Mouse (Mus musculus) left cerebral cortex, postnatal 14 days (tissue): ENCODE data around the gene Zfand4. TPM values are rescaled to one million over a fixed set of nuclear protein-coding genes. Genes with fewer than 3 reads are reported as not detected.
"Not testable (repeated sequence)": the region's sequence is repeated elsewhere in the genome, so short reads cannot be mapped to it uniquely, and the experiment has no call there.

Experiments used
- DNase-seq, 2 experiments: peaks; one replicate each; pipeline ENCODE4 v3.0.0; 2021 to 2022; ENCODE audit warnings: low spot score in 2 of 2, mixed read lengths in 1 of 2
- intact Hi-C: fragments of 180-260 bp; cut with DNase I; formaldehyde crosslinking; loops from one replicate; pipeline ENCODE4 v1.15.1; 2025
- long read RNA-seq, 2 experiments: library from polyadenylated mRNA; stranded (forward); transcript quantifications; one replicate each; pipeline ENCODE4 v2.0.0; 2021
- total RNA-seq, 2 experiments: library from RNA; stranded (reverse); gene quantifications; 2 replicates each; pipeline ENCODE4 v1.2.3; 2021

The Zfand4 gene
- 1 to 10 TPM; 6.4 to 8.2 TPM for total RNA-seq
- long read RNA-seq, experiment 1, partial matches to known transcripts = 1 of 7 reads
- long read RNA-seq, experiment 1, other reads (novel, unspliced or antisense) = 4 of 7 reads
- long read RNA-seq, experiment 2, partial matches to known transcripts = 2 of 11 reads
- long read RNA-seq, experiment 2, other reads (novel, unspliced or antisense) = 6 of 11 reads

GRCm38 (mm10) chr6:116264018-116264651, at the start of gene Zfand4:
Zfand4 (plus strand) TSS chr6:116264222.
- intact Hi-C loops = loop anchor here (5.0 kb wide), 1 partner anchor 158 kb away; no protein-coding TSS in a partner anchor
- DNase-seq = peak; percentile 89 to 93

- intact Hi-C loops = loop anchor here (10.0 kb wide), 1 partner anchor 213 kb away; no protein-coding TSS in a partner anchor
- DNase-seq = no peak
Measured at GRCm38 (mm10) chr6:116227767-116228166, 36.3 kb upstream of the Zfand4 start.

DNA sequence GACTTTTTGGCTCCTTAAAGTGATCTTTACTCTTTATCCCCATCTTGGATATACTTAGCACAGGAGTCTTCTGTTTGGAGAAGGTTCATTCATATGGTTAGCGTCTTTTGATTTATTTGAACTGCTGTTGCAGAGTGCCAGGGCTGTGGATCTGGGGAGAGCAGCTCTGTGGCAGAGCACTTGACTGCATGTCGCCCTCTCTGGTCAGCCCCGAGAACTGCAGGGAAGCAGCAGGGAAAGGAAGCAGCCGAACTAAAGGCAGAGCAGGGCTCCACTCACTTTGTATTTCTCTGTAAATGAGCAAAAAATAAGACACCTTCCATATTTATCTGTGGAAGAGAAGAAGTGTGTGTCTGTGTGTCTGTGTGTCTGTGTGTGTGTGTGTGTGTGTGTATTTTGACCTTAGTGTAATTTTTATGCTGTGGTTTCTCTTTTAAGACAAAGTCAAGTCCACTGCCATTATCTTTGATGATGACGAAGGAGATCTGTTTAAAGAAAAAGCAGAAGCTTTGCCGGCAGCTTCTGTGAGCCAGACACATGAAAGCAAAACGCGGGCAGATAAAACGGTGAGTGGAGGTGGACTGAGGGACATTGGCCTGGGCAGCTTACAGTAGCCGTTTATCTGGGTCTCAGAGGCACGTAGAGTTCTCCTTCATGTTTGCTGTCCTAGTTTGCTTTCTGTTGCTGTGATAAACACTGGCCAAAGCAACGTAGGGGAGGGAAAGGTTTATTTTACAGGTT, 35.1 kb upstream of the Zfand4 start:
- DNase-seq = peak; percentile 75 to 81
- intact Hi-C loops = loop anchor here (10.0 kb wide), 1 partner anchor 214 kb away; no protein-coding TSS in a partner anchor

DNA sequence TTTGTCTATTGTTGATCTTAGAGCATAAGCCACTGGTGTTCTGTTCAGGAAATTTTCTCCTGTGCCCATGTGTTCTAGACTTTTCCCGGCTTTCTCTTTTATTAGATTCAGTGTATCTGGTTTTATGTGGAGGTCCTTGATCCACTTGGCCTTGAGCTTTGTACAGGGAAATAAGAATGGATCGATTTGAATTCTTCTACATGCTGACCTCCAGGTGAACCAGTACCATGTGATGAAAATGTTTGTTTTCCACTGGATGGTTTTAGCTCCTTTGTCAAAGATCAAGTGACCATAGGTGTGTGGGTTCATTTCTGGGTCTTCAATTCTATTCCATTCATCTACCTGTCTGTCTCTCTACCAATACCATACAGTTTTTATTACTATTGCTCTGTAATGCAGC, 29.2 kb upstream of the Zfand4 start:
- intact Hi-C loops, DNase-seq: not testable (repeated sequence)

GRCm38 (mm10) chr6:116235336-116235735, 28.7 kb upstream of the Zfand4 start:
- no peak for DNase-seq
- intact Hi-C loops = no loop called here

DNA sequence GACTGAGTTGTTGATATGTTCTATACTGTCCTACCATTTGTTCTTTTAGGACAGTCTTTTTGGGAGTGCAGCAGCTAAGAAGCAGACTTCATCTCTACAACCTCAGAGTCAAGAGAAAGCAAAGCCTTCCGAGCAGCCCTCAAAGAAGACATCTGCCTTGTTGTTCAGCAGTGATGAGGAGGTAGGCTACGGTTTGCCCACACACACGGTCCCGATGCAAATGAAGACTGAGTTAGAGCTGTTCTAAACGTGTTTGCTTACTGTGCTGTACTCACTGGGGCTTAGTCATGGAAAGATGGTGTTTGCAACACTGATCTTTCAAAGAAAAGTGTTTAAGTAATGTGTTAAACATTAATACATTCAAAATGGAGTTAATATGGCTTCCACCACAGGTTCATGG, 25.9 kb upstream of the Zfand4 start:
- DNase-seq = no peak
- intact Hi-C loops = no loop called here

- DNase-seq = no peak
- intact Hi-C loops = no loop called here
Measured at GRCm38 (mm10) chr6:116240371-116240770, 23.7 kb upstream of the Zfand4 start.

GRCm38 (mm10) chr6:116259649-116260048, 4.4 kb upstream of the Zfand4 start:
- DNase-seq = no peak
- intact Hi-C loops = loop anchor here (5.0 kb wide), 2 partner anchors 42 to 163 kb away; no protein-coding TSS in a partner anchor

- no peak for DNase-seq
- intact Hi-C loops = loop anchor here (5.0 kb wide), 1 partner anchor 162 kb away; no protein-coding TSS in a partner anchor
Measured at GRCm38 (mm10) chr6:116260481-116260880, 3.5 kb upstream of the Zfand4 start.

DNA sequence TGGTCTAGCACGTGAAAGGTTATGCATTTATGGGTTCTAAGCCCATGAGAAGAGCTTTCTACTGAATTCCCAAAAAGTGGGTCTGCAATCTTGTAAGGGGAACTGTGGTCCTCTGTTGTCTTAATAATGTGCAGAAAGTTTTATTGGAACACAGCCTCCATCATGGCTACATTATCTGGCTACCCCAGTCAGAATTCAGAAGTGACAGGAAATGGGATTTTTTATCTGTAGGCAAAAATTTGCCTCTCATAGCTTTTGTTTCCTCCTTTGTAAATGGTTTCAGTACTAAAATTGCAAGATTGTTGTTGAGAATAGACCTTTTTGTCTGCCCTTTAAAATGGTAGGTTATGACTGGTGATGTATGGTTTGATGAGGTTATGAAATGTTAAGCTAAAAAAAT, 1.2 kb upstream of the Zfand4 start:
- intact Hi-C loops = loop anchor here (5.0 kb wide), 1 partner anchor 159 kb away; no protein-coding TSS in a partner anchor
- no peak for DNase-seq

- intact Hi-C loops = loop anchor here (5.0 kb wide), 1 partner anchor 157 kb away; no protein-coding TSS in a partner anchor
- no peak for DNase-seq
Measured at GRCm38 (mm10) chr6:116264836-116265235, 814 bp downstream of the Zfand4 start.

GRCm38 (mm10) chr6:116265603-116266002, 1.6 kb downstream of the Zfand4 start:
- no peak for DNase-seq
- intact Hi-C loops = no loop called here

- peak in 1 of 2 experiments; percentile 15 for DNase-seq
Measured at GRCm38 (mm10) chr6:116266273-116267109, 2.5 kb downstream of the Zfand4 start.

GRCm38 (mm10) chr6:116267110-116267423, 3.0 kb downstream of the Zfand4 start:
- DNase-seq = no peak
- intact Hi-C loops = no loop called here

More at GRCm38 (mm10) chr6:116266273-116267109, 2.5 kb downstream of the Zfand4 start:
- intact Hi-C loops = no loop called here

GRCm38 (mm10) chr6:116275695-116276094, 11.7 kb downstream of the Zfand4 start:
- DNase-seq = no peak
- intact Hi-C loops = no loop called here

GRCm38 (mm10) chr6:116278679-116279317, 14.8 kb downstream of the Zfand4 start:
- intact Hi-C loops = no loop called here

GRCm38 (mm10) chr6:116281014-116281413, 17.0 kb downstream of the Zfand4 start:
- DNase-seq = no peak
- intact Hi-C loops = no loop called here

More at GRCm38 (mm10) chr6:116278679-116279317, 14.8 kb downstream of the Zfand4 start:
- no peak for DNase-seq

GRCm38 (mm10) chr6:116282546-116282945, 18.5 kb downstream of the Zfand4 start:
- intact Hi-C loops = no loop called here
- no peak for DNase-seq

- DNase-seq = no peak
- intact Hi-C loops = no loop called here
Measured at GRCm38 (mm10) chr6:116283280-116283679, 19.3 kb downstream of the Zfand4 start.
